Mouse (Mus musculus) intestine, embryonic 15.5 days (tissue): ENCODE results near the gene Olfr694. TPM values are rescaled to one million over a fixed set of nuclear protein-coding genes. Genes with fewer than 3 reads are reported as not detected.

Source experiments
- ATAC-seq: fragments of 200-750 bp; cut with Nextera tagmentation; 2 replicates; pipeline ENCODE4 v1.8.0; 2017; ENCODE audit warnings: moderate TSS enrichment, moderate library complexity
- H3K27ac ChIP-seq: fragments of 300-500 bp; sonication (generic); 2 replicates; pipeline ENCODE4 v1.5.1; 2015; ENCODE audit warnings: mild to moderate bottlenecking, inconsistent platforms
- H3K27me3 ChIP-seq: fragments of 300-500 bp; sonication (generic); replicated peaks from 2 replicates; pipeline ENCODE4 v1.6.1; 2015; ENCODE audit warnings: inconsistent platforms
- H3K36me3 ChIP-seq: fragments of 300-500 bp; sonication (generic); 2 replicates; pipeline ENCODE4 v1.6.1; 2015; ENCODE audit warnings: inconsistent platforms
- H3K4me1 ChIP-seq: fragments of 300-500 bp; sonication (generic); replicated peaks from 2 replicates; pipeline ENCODE4 v1.6.1; 2015; ENCODE audit warnings: inconsistent platforms
- H3K4me2 ChIP-seq: fragments of 300-500 bp; sonication (generic); replicated peaks from 2 replicates; pipeline ENCODE4 v1.6.1; 2015; ENCODE audit warnings: mild to moderate bottlenecking, inconsistent platforms
- H3K4me3 ChIP-seq: fragments of 300-500 bp; sonication (generic); replicated peaks from 2 replicates; pipeline ENCODE4 v1.5.1; 2015; ENCODE audit warnings: inconsistent platforms
- H3K9ac ChIP-seq: fragments of 300-500 bp; sonication (generic); 2 replicates; pipeline ENCODE4 v1.6.1; 2015; ENCODE audit warnings: inconsistent platforms
- H3K9me3 ChIP-seq: fragments of 300-500 bp; sonication (generic); 2 replicates; pipeline ENCODE4 v1.6.1; 2016; ENCODE audit warnings: inconsistent platforms
- WGBS: fragments of 180-500 bp; shearing (Covaris S2); methylation state at CpG from one replicate; pipeline ENCODE4 v1.1.7; 2015; 5-methylcytosine and 5-hydroxymethylcytosine counted together
- polyA plus RNA-seq: library from polyadenylated mRNA; unstranded; fragments of >200 nt; fragmentation: Nextera tagmentation; extraction: Ambion mirVana; gene quantifications from 2 replicates; pipeline ENCODE4 v1.2.1, GENCODE M21; 2015

Gene Olfr694
- polyA plus RNA-seq, 1 experiment from 2014 or later, result not detected

DNA sequence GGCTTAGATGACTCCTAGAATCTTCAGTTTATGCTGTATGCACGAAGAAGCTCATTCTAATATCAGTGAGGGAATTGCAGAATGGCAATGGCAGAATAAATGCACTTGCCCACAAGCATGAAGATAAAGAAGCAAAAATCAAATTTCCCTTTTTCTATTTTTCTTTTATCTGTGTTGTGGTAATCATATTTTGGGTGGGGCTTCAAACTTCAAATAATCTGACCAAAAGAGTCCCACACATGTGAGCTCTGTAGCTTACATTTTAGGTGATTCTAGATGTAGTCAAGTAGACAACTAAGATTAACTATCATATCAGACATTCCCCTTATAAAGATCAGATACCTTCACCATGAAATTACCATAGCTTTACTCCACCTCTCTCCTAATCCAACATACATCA, 41.8 kb downstream of the Olfr694 start:
- Histone ChIP-seq H3K9ac (no peak overlapping the region), H3K27ac (no peak overlapping the region), H3K9me3 (no peaks in the 10 kb centered on the region), H3K4me1 (no peaks in the 10 kb centered on the region), H3K36me3 (no peaks in the 10 kb centered on the region), H3K27me3 (no peaks in the 10 kb centered on the region), H3K4me2 (no peak overlapping the region), H3K4me3 (no peak overlapping the region)
- WGBS, result 76% methylated on average over 1 of the region's 1 CpGs
- no peak for ATAC-seq

- WGBS, result 74% methylated on average over 1 of the region's 1 CpGs
- no peak for ATAC-seq
- H3K4me2 ChIP-seq, result no peak overlapping the region
These were observed 46.4 kb downstream of the Olfr694 start for GRCm38 (mm10) chr7:106645261-106645660.

GRCm38 (mm10) chr7:106644222-106644870, 47.3 kb downstream of the Olfr694 start:
- no peak overlapping the region for H3K27ac ChIP-seq
- H3K4me3 ChIP-seq, result no peak overlapping the region
- H3K27me3 ChIP-seq, result no peaks in the 10 kb centered on the region
- no peak overlapping the region for H3K9ac ChIP-seq
- no peak for ATAC-seq
- H3K9me3 ChIP-seq, result no peaks in the 10 kb centered on the region
- 67% methylated on average over 3 of the region's 3 CpGs for WGBS
- H3K4me1 ChIP-seq, result no peaks in the 10 kb centered on the region
- no peak overlapping the region for H3K4me2 ChIP-seq
- no peaks in the 10 kb centered on the region for H3K36me3 ChIP-seq

More at GRCm38 (mm10) chr7:106645261-106645660, 46.4 kb downstream of the Olfr694 start:
- H3K27me3 ChIP-seq, result no peaks in the 10 kb centered on the region
- H3K9ac ChIP-seq, result no peak overlapping the region
- H3K36me3 ChIP-seq, result no peaks in the 10 kb centered on the region
- no peak overlapping the region for H3K4me3 ChIP-seq
- no peaks in the 10 kb centered on the region for H3K9me3 ChIP-seq
- no peaks in the 10 kb centered on the region for H3K4me1 ChIP-seq
- no peak overlapping the region for H3K27ac ChIP-seq

- Histone ChIP-seq H3K9ac (no peak overlapping the region), H3K36me3 (no peaks in the 10 kb centered on the region), H3K4me1 (no peaks in the 10 kb centered on the region), H3K27ac (no peak overlapping the region), H3K9me3 (no peaks in the 10 kb centered on the region), H3K27me3 (no peaks in the 10 kb centered on the region), H3K4me3 (no peak overlapping the region), H3K4me2 (no peak overlapping the region)
- 73% methylated on average over 1 of the region's 1 CpGs for WGBS
- ATAC-seq, result no peak
These were observed 50.8 kb downstream of the Olfr694 start for GRCm38 (mm10) chr7:106640839-106641238.

GRCm38 (mm10) chr7:106635560-106635959, 56.1 kb downstream of the Olfr694 start:
- Histone ChIP-seq H3K9me3 (no peaks in the 10 kb centered on the region), H3K9ac (no peak overlapping the region), H3K4me2 (no peak overlapping the region), H3K4me3 (no peak overlapping the region), H3K4me1 (no peaks in the 10 kb centered on the region), H3K36me3 (no peaks in the 10 kb centered on the region), H3K27ac (no peak overlapping the region), H3K27me3 (no peaks in the 10 kb centered on the region)
- no peak for ATAC-seq
- WGBS, result 83% methylated on average over 4 of the region's 4 CpGs

Other genes with a start within 250 kb of the Olfr694 start
- not detected in 2 replicates for gene Olfr693, start 11.2 kb downstream of the Olfr694 start, polyA plus RNA-seq
- not detected in 2 replicates for gene Olfr695, start 24.6 kb upstream of the Olfr694 start, polyA plus RNA-seq
- gene Olfr697, start 50.6 kb upstream of the Olfr694 start, polyA plus RNA-seq, result not detected in 2 replicates
- not detected in 2 replicates for gene Olfr698, start 63.6 kb upstream of the Olfr694 start, polyA plus RNA-seq
- gene Olfr699, start 101.4 kb upstream of the Olfr694 start, polyA plus RNA-seq, result not detected in 2 replicates
- gene Olfr700, start 117.0 kb upstream of the Olfr694 start, polyA plus RNA-seq, result not detected in 2 replicates
- gene Olfr701, start 122.3 kb upstream of the Olfr694 start, polyA plus RNA-seq, result not detected in 2 replicates
- not detected in 2 replicates for gene Olfr702, start 142.1 kb upstream of the Olfr694 start, polyA plus RNA-seq
- gene Olfr703, start 151.5 kb upstream of the Olfr694 start, polyA plus RNA-seq, result not detected in 2 replicates
- not detected in 2 replicates for gene Olfr704, start 171.4 kb upstream of the Olfr694 start, polyA plus RNA-seq
- gene Olfr705, start 185.1 kb upstream of the Olfr694 start, polyA plus RNA-seq, result not detected in 2 replicates
- gene Olfr706, start 196.3 kb upstream of the Olfr694 start, polyA plus RNA-seq, result not detected in 2 replicates
- gene Olfr707, start 209.4 kb upstream of the Olfr694 start, polyA plus RNA-seq, result not detected in 2 replicates
- not detected in 2 replicates for gene Olfr1532-ps1, start 216.2 kb upstream of the Olfr694 start, polyA plus RNA-seq
- gene Olfr709-ps1, start 240.4 kb upstream of the Olfr694 start, polyA plus RNA-seq, result not detected in 2 replicates